Mouse (Mus musculus) neural tube, embryonic 14.5 days (tissue): ENCODE data around the gene Abcc8. TPM values are rescaled to one million over a fixed set of nuclear protein-coding genes. Genes with fewer than 3 reads are reported as not detected.
"Not testable (repeated sequence)": the region's sequence is repeated elsewhere in the genome, so short reads cannot be mapped to it uniquely, and the experiment has no call there.

Experiments used
- ATAC-seq: fragments of 200-750 bp; cut with Nextera tagmentation; 2 replicates; pipeline ENCODE4 v1.8.0; 2017; ENCODE audit warnings: low read depth, mild to moderate bottlenecking, moderate TSS enrichment, moderate library complexity
- H3K27ac ChIP-seq: fragments of 300-500 bp; sonication (generic); 2 replicates; pipeline ENCODE4 v1.5.1; 2014; ENCODE audit warnings: low read depth, mild to moderate bottlenecking, control low read depth, low read length, moderate library complexity, mixed read lengths
- H3K27me3 ChIP-seq: fragments of 300-500 bp; sonication (generic); 2 replicates; pipeline ENCODE4 v1.6.1; 2014; ENCODE audit warnings: low read length; ENCODE audit not compliant: control insufficient read depth, insufficient read depth
- H3K36me3 ChIP-seq: fragments of 300-500 bp; sonication (generic); 2 replicates; pipeline ENCODE4 v1.6.1; 2014; ENCODE audit warnings: low read length, mixed read lengths; ENCODE audit not compliant: control insufficient read depth, insufficient read depth
- H3K4me1 ChIP-seq: fragments of 300-500 bp; sonication (generic); 2 replicates; pipeline ENCODE4 v1.6.1; 2014; ENCODE audit warnings: low read length; ENCODE audit not compliant: control insufficient read depth, insufficient read depth
- H3K4me2 ChIP-seq: fragments of 300-500 bp; sonication (generic); 2 replicates; pipeline ENCODE4 v1.6.1; 2014; ENCODE audit warnings: mild to moderate bottlenecking, low read depth, low read length, control low read depth
- H3K4me3 ChIP-seq: fragments of 300-500 bp; sonication (generic); 2 replicates; pipeline ENCODE4 v1.5.1; 2014; ENCODE audit warnings: low read depth, low read length, control low read depth, mixed read lengths
- H3K9ac ChIP-seq: fragments of 300-500 bp; sonication (generic); replicated peaks from 2 replicates; pipeline ENCODE4 v1.6.1; 2014; ENCODE audit warnings: low read depth, mild to moderate bottlenecking, control low read depth, low read length, mixed read lengths
- H3K9me3 ChIP-seq: fragments of 300-500 bp; sonication (generic); 2 replicates; pipeline ENCODE4 v1.6.1; 2016; ENCODE audit warnings: low read length; ENCODE audit not compliant: control insufficient read depth
- WGBS: fragments of 180-500 bp; shearing (Covaris S2); extraction: QIAGEN DNeasy Blood & Tissue Kit; methylation state at CpG from one replicate; pipeline ENCODE4 v1.1.7; 2014; 5-methylcytosine and 5-hydroxymethylcytosine counted together
- polyA plus RNA-seq: library from polyadenylated mRNA; unstranded; fragments of >200 nt; fragmentation: Nextera tagmentation; extraction: Ambion mirVana; gene quantifications from 2 replicates; pipeline ENCODE4 v1.2.1, GENCODE M21; 2014

The Abcc8 gene
- polyA plus RNA-seq, 1 experiment from 2014 or later: 15.7 TPM

- no peak overlapping the region for H3K4me2 ChIP-seq
- no peak overlapping the region for H3K9ac ChIP-seq
- H3K27me3 ChIP-seq: no peaks in the 10 kb centered on the region
- H3K4me3 ChIP-seq: no peak overlapping the region
- 52% methylated on average over 11 of the region's 11 CpGs for WGBS
- H3K4me1 ChIP-seq: no peaks in the 10 kb centered on the region
- H3K27ac ChIP-seq: no peak overlapping the region
- peak; percentile 45; the same call in 1 of the 2 replicates for ATAC-seq
- no peaks in the 10 kb centered on the region for H3K36me3 ChIP-seq
- H3K9me3 ChIP-seq: no peaks in the 10 kb centered on the region
These were observed 24.2 kb upstream of the Abcc8 start for GRCm38 (mm10) chr7:46204046-46204471.

- Histone ChIP-seq H3K4me2 (no peak overlapping the region; the same call in 1 of the 2 replicates), H3K27me3 (no peaks in the 10 kb centered on the region), H3K9me3 (no peaks in the 10 kb centered on the region), H3K36me3 (no peaks in the 10 kb centered on the region), H3K9ac (no peak overlapping the region), H3K4me3 (no peak overlapping the region), H3K4me1 (no peaks in the 10 kb centered on the region), H3K27ac (no peak overlapping the region)
- WGBS: 20% methylated on average over 14 of the region's 14 CpGs
- peak; percentile 53; the same call in 1 of the 2 replicates for ATAC-seq
These were observed 21.8 kb upstream of the Abcc8 start for GRCm38 (mm10) chr7:46201649-46202048.

- no peak for ATAC-seq
These were observed 20.2 kb upstream of the Abcc8 start for GRCm38 (mm10) chr7:46200021-46200420.

GRCm38 (mm10) chr7:46195356-46195755 is 15.5 kb upstream of the Abcc8 start:
- no peaks in the 10 kb centered on the region for H3K36me3 ChIP-seq
- no peak for ATAC-seq
- H3K27ac ChIP-seq: no peak overlapping the region
- H3K4me3 ChIP-seq: no peak overlapping the region
- WGBS: 82% methylated on average over 5 of the region's 5 CpGs
- H3K9ac ChIP-seq: no peak overlapping the region
- no peaks in the 10 kb centered on the region for H3K4me1 ChIP-seq
- no peak overlapping the region for H3K4me2 ChIP-seq
- H3K9me3 ChIP-seq: no peaks in the 10 kb centered on the region
- H3K27me3 ChIP-seq: no peaks in the 10 kb centered on the region

More at GRCm38 (mm10) chr7:46200021-46200420, 20.2 kb upstream of the Abcc8 start:
- Histone ChIP-seq H3K9ac (no peak overlapping the region), H3K9me3 (no peaks in the 10 kb centered on the region), H3K4me1 (no peaks in the 10 kb centered on the region), H3K4me3 (no peak overlapping the region), H3K4me2 (no peak overlapping the region), H3K27ac (no peak overlapping the region), H3K36me3 (no peaks in the 10 kb centered on the region), H3K27me3 (no peaks in the 10 kb centered on the region)
- 66% methylated on average over 6 of the region's 6 CpGs for WGBS

- H3K9me3 ChIP-seq: no peaks in the 10 kb centered on the region
- H3K4me1 ChIP-seq: no peaks in the 10 kb centered on the region
- ATAC-seq: no peak
- H3K27ac ChIP-seq: no peak overlapping the region
- H3K27me3 ChIP-seq: peaks cover 5% of the 10 kb centered on the region; the same call in 1 of the 2 replicates
- no peak overlapping the region for H3K4me3 ChIP-seq
- no peak overlapping the region for H3K4me2 ChIP-seq
- H3K9ac ChIP-seq: no peak overlapping the region
- H3K36me3 ChIP-seq: no peaks in the 10 kb centered on the region
These were observed 4.4 kb upstream of the Abcc8 start for GRCm38 (mm10) chr7:46184232-46184631.

- Histone ChIP-seq H3K27me3 (peaks cover 5% of the 10 kb centered on the region; the same call in 1 of the 2 replicates), H3K36me3 (no peaks in the 10 kb centered on the region), H3K4me2 (no peak overlapping the region), H3K9ac (no peak overlapping the region), H3K4me1 (no peaks in the 10 kb centered on the region), H3K27ac (no peak overlapping the region), H3K9me3 (no peaks in the 10 kb centered on the region), H3K4me3 (no peak overlapping the region)
- 6% methylated on average over 3 of the region's 3 CpGs for WGBS
- no peak; the same call in 1 of the 2 replicates for ATAC-seq
These were observed 1.8 kb upstream of the Abcc8 start for GRCm38 (mm10) chr7:46181590-46181989.

GRCm38 (mm10) chr7:46168980-46169379 is 10.9 kb downstream of the Abcc8 start:
- not testable (repeated sequence) for H3K9ac ChIP-seq, H3K36me3 ChIP-seq, H3K27me3 ChIP-seq, H3K4me1 ChIP-seq, ATAC-seq, H3K9me3 ChIP-seq, H3K4me3 ChIP-seq, H3K4me2 ChIP-seq, H3K27ac ChIP-seq
- 100% methylated on average over 1 of the region's 1 CpGs for WGBS

GRCm38 (mm10) chr7:46168402-46168801 is 11.4 kb downstream of the Abcc8 start:
- Histone ChIP-seq H3K9ac (no peak overlapping the region), H3K4me3 (no peak overlapping the region), H3K27me3 (no peaks in the 10 kb centered on the region), H3K4me1 (no peaks in the 10 kb centered on the region), H3K27ac (no peak overlapping the region), H3K4me2 (no peak overlapping the region), H3K9me3 (no peaks in the 10 kb centered on the region), H3K36me3 (no peaks in the 10 kb centered on the region)
- WGBS: 92% methylated on average over 6 of the region's 6 CpGs
- ATAC-seq: no peak

GRCm38 (mm10) chr7:46167901-46168300 is 11.9 kb downstream of the Abcc8 start:
- Histone ChIP-seq H3K4me1 (no peaks in the 10 kb centered on the region), H3K27me3 (no peaks in the 10 kb centered on the region), H3K9me3 (no peaks in the 10 kb centered on the region), H3K4me3 (no peak overlapping the region), H3K9ac (no peak overlapping the region), H3K27ac (no peak overlapping the region), H3K36me3 (no peaks in the 10 kb centered on the region), H3K4me2 (no peak overlapping the region)
- ATAC-seq: no peak
- 92% methylated on average over 7 of the region's 7 CpGs for WGBS
